Mouse (Mus musculus): ENCODE measurements around the gene B230104I21Rik. TPM values are rescaled to one million over a fixed set of nuclear protein-coding genes. Genes with fewer than 3 reads are reported as not detected.

Gene B230104I21Rik
- polyA plus RNA-seq, 1 experiment from 2014 or later = not detected

DNA sequence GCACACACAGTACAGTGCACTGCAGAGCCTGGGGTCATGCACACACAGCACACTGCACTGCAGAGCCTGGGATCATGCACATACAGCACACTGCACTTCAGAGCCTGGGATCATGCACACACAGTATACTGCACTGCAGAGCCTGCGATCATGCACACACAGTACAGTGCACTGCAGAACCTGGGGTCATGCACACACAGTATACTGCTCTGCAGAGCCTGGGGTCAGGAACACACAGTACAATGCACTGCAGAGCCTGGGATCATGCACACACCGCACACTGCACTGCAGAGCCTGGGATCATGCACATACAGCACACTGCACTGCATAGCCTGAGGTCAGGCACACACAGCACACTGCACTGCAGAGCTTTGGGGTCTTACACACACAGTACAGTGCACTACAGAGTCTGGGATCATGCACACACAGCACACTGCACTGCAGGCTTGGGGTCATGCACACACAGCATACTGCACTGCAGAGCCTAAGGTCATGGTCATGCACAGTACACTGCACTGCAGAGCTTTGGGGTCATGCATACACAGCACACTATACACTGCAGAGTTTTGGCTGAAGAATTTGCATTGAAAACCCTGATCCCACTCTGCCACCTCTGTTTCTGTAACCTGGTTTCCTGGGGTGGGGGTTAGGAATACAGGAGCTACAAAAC is 23.6 kb upstream of the B230104I21Rik start:
- no peak overlapping the region for H3K9ac ChIP-seq (ENCODE audit: low read depth, low read length)
- H3K4me2 ChIP-seq (replicated peaks; ENCODE audit: low read depth, low read length) = no peak overlapping the region
- H3K4me3 ChIP-seq (ENCODE audit: low read depth, low read length) = no peak overlapping the region
- no peaks in the 10 kb centered on the region for H3K36me3 ChIP-seq (ENCODE audit: control insufficient read depth, insufficient read depth, low read length)
- DNase-seq (ENCODE audit: low spot score) (no peak), ATAC-seq (ENCODE audit: low FRiP score) (no peak)
- WGBS = 88% methylated on average over 2 of the region's 2 CpGs
- peak overlapping the region; percentile 49 for H3K27ac ChIP-seq (ENCODE audit: low read depth, low read length)
- H3K27me3 ChIP-seq (ENCODE audit: control insufficient read depth, insufficient read depth, low read length) = no peaks in the 10 kb centered on the region
- no peaks in the 10 kb centered on the region for H3K4me1 ChIP-seq (replicated peaks; ENCODE audit: control insufficient read depth, insufficient read depth, low read length)
- no peaks in the 10 kb centered on the region for H3K9me3 ChIP-seq (ENCODE audit: control insufficient read depth, low read length)

DNA sequence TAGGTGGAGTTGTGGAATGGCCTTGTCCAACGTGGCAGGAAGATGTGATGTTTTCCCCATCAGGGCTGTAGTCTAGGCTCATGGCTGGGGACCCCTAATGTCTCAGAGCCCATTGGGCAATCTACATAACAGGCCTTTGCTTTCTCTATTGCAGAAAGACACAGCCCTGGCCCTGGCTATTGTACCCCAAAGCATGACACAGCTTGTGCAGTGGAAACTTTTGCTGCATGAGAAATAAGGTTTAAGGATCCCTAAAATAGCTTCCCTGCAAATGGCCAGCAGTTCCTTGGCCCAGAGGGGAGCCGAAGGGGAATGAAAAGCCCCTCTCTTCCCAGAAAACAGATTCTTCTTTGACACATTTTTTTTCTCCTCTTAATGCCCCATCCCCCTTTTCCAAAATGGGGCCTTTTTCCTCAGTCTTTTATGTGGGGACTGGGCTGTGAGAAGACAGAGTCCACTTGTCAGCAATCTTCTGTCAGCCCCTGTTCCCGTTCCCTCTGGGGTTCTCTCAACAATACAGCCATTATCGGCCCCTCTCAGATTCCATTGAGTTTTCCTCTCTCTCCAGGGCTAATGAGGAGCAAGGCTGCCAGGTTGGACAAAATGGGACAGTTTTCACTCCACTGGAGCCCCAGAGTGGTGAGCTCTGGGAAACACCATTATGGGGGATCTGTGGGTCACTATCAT is 22.8 kb upstream of the B230104I21Rik start:
- no peaks in the 10 kb centered on the region for H3K27me3 ChIP-seq (ENCODE audit: control insufficient read depth, insufficient read depth, low read length)
- H3K36me3 ChIP-seq (ENCODE audit: control insufficient read depth, insufficient read depth, low read length) = no peaks in the 10 kb centered on the region
- H3K9ac ChIP-seq (ENCODE audit: low read depth, low read length) = no peak overlapping the region
- WGBS = 38% methylated on average over 4 of the region's 4 CpGs
- no peaks in the 10 kb centered on the region for H3K4me1 ChIP-seq (replicated peaks; ENCODE audit: control insufficient read depth, insufficient read depth, low read length)
- no peak overlapping the region for H3K4me2 ChIP-seq (replicated peaks; ENCODE audit: low read depth, low read length)
- no peak overlapping the region for H3K4me3 ChIP-seq (ENCODE audit: low read depth, low read length)
- ATAC-seq (ENCODE audit: low FRiP score) (no peak), DNase-seq (ENCODE audit: low spot score) (no peak)
- no peaks in the 10 kb centered on the region for H3K9me3 ChIP-seq (ENCODE audit: control insufficient read depth, low read length)
- peak overlapping the region; percentile 49; the same call in 1 of the 2 replicates for H3K27ac ChIP-seq (ENCODE audit: low read depth, low read length)

DNA sequence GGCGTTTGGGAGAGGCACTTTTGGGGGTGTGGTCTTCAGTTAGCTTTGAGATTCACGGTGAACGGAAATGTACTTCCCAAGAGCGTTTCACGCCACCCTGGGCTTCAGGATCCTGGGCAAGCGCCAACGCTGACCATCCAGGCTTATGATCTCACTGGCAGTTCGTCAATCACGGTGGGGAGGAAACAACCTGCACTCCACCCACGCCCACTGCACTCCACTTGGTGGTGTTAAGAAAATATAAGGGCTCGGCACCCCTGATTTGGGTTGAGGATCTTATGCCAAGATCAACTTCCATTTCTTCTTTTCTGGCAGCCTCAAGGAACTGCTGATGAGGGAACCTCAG is 22.3 kb upstream of the B230104I21Rik start:
- Histone ChIP-seq H3K27ac (ENCODE audit: low read depth, low read length) (0 out of 2 replicates have a peak overlapping the region, but pooled peaks have one; percentile 49), H3K27me3 (ENCODE audit: control insufficient read depth, insufficient read depth, low read length) (no peaks in the 10 kb centered on the region), H3K4me1 (replicated peaks; ENCODE audit: control insufficient read depth, insufficient read depth, low read length) (no peaks in the 10 kb centered on the region), H3K4me3 (ENCODE audit: low read depth, low read length) (no peak overlapping the region), H3K36me3 (ENCODE audit: control insufficient read depth, insufficient read depth, low read length) (no peaks in the 10 kb centered on the region), H3K9ac (ENCODE audit: low read depth, low read length) (no peak overlapping the region), H3K9me3 (ENCODE audit: control insufficient read depth, low read length) (no peaks in the 10 kb centered on the region), H3K4me2 (replicated peaks; ENCODE audit: low read depth, low read length) (no peak overlapping the region)
- 82% methylated on average over 11 of the region's 11 CpGs for WGBS
- ATAC-seq (ENCODE audit: low FRiP score) (no peak), DNase-seq (ENCODE audit: low spot score) (no peak)

DNA sequence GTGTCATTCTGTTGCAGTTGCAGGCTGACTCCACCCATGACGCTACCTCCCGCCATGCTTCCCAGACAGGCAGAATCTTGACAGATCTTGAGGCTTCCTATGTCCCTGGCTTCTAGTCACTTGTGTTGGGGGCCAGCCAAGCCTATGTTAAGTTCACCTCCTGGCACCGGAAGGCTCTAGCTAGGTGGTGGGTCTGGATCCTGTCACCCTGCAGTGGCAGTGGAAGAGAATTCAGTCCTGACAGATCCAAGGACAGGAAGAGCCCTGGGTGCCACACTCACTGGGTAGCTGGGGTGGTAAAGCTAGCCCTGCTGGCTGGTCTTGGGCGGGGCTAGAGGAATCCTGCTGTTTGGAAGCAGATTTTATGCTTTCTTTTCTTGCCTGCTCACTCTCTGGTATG is 10.5 kb upstream of the B230104I21Rik start:
- Histone ChIP-seq H3K27me3 (ENCODE audit: control insufficient read depth, insufficient read depth, low read length) (peaks cover 2% of the 10 kb centered on the region), H3K4me1 (replicated peaks; ENCODE audit: control insufficient read depth, insufficient read depth, low read length) (no peaks in the 10 kb centered on the region), H3K4me3 (ENCODE audit: low read depth, low read length) (no peak overlapping the region), H3K9me3 (ENCODE audit: control insufficient read depth, low read length) (no peaks in the 10 kb centered on the region), H3K27ac (ENCODE audit: low read depth, low read length) (no peak overlapping the region), H3K4me2 (replicated peaks; ENCODE audit: low read depth, low read length) (no peak overlapping the region), H3K9ac (ENCODE audit: low read depth, low read length) (no peak overlapping the region), H3K36me3 (ENCODE audit: control insufficient read depth, insufficient read depth, low read length) (no peaks in the 10 kb centered on the region)
- ATAC-seq (ENCODE audit: low FRiP score) (no peak), DNase-seq (ENCODE audit: low spot score) (no peak)
- 61% methylated on average over 4 of the region's 4 CpGs for WGBS

DNA sequence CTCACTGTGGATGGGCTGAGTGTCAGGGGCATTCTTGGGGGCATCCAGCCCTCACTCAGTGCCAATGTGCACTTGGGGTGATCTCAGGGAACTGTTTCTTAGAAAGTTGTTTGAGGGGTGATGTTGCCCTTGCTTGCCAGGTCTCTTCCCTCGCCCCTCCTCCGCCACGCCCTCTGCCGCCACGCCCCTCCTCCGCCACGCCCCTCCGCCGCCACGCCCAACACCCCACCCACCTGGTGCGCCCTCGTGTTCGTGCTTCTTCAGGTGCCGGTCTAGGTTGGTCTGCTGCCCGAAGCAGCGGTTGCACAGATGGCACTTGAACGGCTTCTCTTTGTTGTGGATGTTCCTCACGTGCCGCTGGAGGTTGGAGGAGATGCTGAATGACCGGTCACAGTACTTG is 7.5 kb upstream of the B230104I21Rik start:
- DNase-seq (ENCODE audit: low spot score) (no peak), ATAC-seq (ENCODE audit: low FRiP score) (peak; percentile 10; the same call in 1 of the 2 replicates)
- Histone ChIP-seq H3K4me1 (replicated peaks; ENCODE audit: control insufficient read depth, insufficient read depth, low read length) (peaks cover 2% of the 10 kb centered on the region; the same call in 1 of the 2 replicates), H3K4me2 (replicated peaks; ENCODE audit: low read depth, low read length) (no peak overlapping the region), H3K9ac (ENCODE audit: low read depth, low read length) (no peak overlapping the region), H3K4me3 (ENCODE audit: low read depth, low read length) (no peak overlapping the region), H3K9me3 (ENCODE audit: control insufficient read depth, low read length) (no peaks in the 10 kb centered on the region), H3K36me3 (ENCODE audit: control insufficient read depth, insufficient read depth, low read length) (no peaks in the 10 kb centered on the region), H3K27me3 (ENCODE audit: control insufficient read depth, insufficient read depth, low read length) (peaks cover 2% of the 10 kb centered on the region), H3K27ac (ENCODE audit: low read depth, low read length) (no peak overlapping the region)
- 5% methylated on average over 14 of the region's 20 CpGs for WGBS

DNA sequence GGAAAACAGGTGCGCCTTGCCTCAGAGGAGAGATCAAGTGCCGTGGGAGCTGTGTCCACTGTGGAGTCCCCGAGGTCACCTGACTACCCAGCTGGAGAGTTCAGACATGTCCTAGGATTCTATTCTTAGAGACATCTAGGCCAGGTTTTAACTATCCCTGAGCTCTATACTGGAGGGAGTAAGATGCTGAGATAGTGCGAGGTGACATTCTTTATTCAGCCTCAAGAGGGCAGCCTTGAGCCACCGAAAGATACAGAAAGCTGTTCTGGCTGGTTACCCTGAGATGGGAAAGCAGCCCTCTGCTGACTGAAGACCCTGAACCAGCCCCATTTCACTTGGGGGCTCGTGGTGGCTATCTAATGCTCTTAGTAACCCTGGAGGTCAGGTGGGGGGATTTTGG is 7.1 kb upstream of the B230104I21Rik start:
- Histone ChIP-seq H3K4me3 (ENCODE audit: low read depth, low read length) (no peak overlapping the region), H3K27ac (ENCODE audit: low read depth, low read length) (no peak overlapping the region), H3K4me2 (replicated peaks; ENCODE audit: low read depth, low read length) (no peak overlapping the region), H3K9me3 (ENCODE audit: control insufficient read depth, low read length) (no peaks in the 10 kb centered on the region), H3K27me3 (ENCODE audit: control insufficient read depth, insufficient read depth, low read length) (peaks cover 2% of the 10 kb centered on the region), H3K9ac (ENCODE audit: low read depth, low read length) (no peak overlapping the region), H3K4me1 (replicated peaks; ENCODE audit: control insufficient read depth, insufficient read depth, low read length) (peaks cover 2% of the 10 kb centered on the region; the same call in 1 of the 2 replicates), H3K36me3 (ENCODE audit: control insufficient read depth, insufficient read depth, low read length) (no peaks in the 10 kb centered on the region)
- peak; percentile 76 for ATAC-seq (ENCODE audit: low FRiP score)
- peak; percentile 91 for DNase-seq (ENCODE audit: low spot score)
- WGBS = 4% methylated on average over 6 of the region's 6 CpGs

DNA sequence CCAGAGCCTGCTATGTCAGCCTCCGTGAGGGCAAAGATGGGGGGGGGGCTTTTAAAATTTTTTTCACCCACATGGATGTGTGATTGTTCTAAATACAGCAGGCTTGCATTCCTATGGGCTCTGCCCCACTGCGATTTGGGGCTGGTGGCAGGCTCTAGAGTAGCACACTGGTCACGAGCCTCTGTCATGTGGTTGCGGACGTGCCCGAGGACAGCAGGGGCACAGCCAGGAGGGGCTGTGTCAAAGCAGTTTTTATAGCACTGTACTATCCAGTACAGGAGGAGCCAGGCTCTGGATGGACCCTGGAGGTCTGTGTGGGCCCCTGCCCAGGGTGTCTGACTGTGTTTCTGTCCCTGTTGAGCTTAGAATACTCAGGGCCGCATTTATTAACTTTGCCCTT is 5.9 kb upstream of the B230104I21Rik start:
- no peak overlapping the region for H3K9ac ChIP-seq (ENCODE audit: low read depth, low read length)
- H3K36me3 ChIP-seq (ENCODE audit: control insufficient read depth, insufficient read depth, low read length) = no peaks in the 10 kb centered on the region
- DNase-seq (ENCODE audit: low spot score) = no peak
- peaks cover 2% of the 10 kb centered on the region for H3K27me3 ChIP-seq (ENCODE audit: control insufficient read depth, insufficient read depth, low read length)
- H3K4me2 ChIP-seq (replicated peaks; ENCODE audit: low read depth, low read length) = no peak overlapping the region
- H3K4me3 ChIP-seq (ENCODE audit: low read depth, low read length) = no peak overlapping the region
- no peak for ATAC-seq (ENCODE audit: low FRiP score)
- peaks cover 4% of the 10 kb centered on the region for H3K4me1 ChIP-seq (replicated peaks; ENCODE audit: control insufficient read depth, insufficient read depth, low read length)
- H3K9me3 ChIP-seq (ENCODE audit: control insufficient read depth, low read length) = no peaks in the 10 kb centered on the region
- no peak overlapping the region for H3K27ac ChIP-seq (ENCODE audit: low read depth, low read length)
- WGBS = 87% methylated on average over 7 of the region's 7 CpGs

DNA sequence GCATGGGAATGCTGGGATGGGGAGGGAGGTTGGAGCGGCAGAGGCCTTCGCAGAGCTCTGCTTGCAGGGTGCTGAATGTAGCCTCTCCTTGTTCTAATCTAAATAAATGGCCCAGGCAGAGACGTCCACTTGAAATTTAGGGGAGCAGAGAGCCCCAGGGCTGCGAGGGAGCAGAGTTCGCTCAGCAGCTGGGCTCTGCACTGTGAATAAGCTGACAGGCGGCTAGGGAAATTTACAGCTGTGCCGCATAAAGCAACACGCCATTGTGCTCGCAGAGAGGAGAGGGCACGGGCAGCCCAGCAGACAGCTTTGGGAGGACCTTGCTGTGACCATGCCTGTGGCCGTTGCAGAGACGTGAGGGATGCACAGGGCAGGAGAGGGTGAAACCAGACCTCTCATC is 4.7 kb upstream of the B230104I21Rik start:
- no peak for ATAC-seq (ENCODE audit: low FRiP score)
- H3K4me1 ChIP-seq (replicated peaks; ENCODE audit: control insufficient read depth, insufficient read depth, low read length) = peaks cover 4% of the 10 kb centered on the region

DNA sequence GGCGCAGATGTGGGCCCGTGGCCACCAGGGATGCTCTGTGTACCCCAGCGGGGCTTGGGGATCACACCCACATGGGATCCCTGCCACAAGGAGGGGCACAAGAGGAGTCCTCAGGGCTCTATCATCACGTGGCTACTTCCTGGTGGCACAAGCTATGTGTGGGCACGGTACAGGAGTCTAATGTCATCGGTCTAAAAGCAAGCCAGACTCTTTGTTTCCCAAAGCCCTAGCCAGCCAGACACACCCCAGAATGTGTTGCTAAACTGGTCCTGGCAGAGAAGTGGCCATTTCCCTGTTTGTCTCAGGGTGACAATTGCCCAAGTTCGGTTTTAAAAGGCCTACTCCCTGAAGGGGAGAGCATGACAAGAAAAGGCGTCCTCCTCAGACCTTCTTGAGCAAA is 2.6 kb upstream of the B230104I21Rik start:
- Histone ChIP-seq H3K4me2 (replicated peaks; ENCODE audit: low read depth, low read length) (no peak overlapping the region), H3K27ac (ENCODE audit: low read depth, low read length) (no peak overlapping the region), H3K36me3 (ENCODE audit: control insufficient read depth, insufficient read depth, low read length) (no peaks in the 10 kb centered on the region), H3K9ac (ENCODE audit: low read depth, low read length) (no peak overlapping the region), H3K27me3 (ENCODE audit: control insufficient read depth, insufficient read depth, low read length) (no peaks in the 10 kb centered on the region; the same call in 1 of the 2 replicates), H3K9me3 (ENCODE audit: control insufficient read depth, low read length) (no peaks in the 10 kb centered on the region), H3K4me1 (replicated peaks; ENCODE audit: control insufficient read depth, insufficient read depth, low read length) (peaks cover 4% of the 10 kb centered on the region), H3K4me3 (ENCODE audit: low read depth, low read length) (no peak overlapping the region)
- DNase-seq (ENCODE audit: low spot score) = no peak
- ATAC-seq (ENCODE audit: low FRiP score) = no peak
- WGBS = 65% methylated on average over 8 of the region's 8 CpGs

More for the DNA sequence above, 4.7 kb upstream of the B230104I21Rik start:
- H3K27ac ChIP-seq (ENCODE audit: low read depth, low read length) = no peak overlapping the region
- WGBS = 30% methylated on average over 12 of the region's 12 CpGs
- H3K9ac ChIP-seq (ENCODE audit: low read depth, low read length) = no peak overlapping the region
- H3K36me3 ChIP-seq (ENCODE audit: control insufficient read depth, insufficient read depth, low read length) = no peaks in the 10 kb centered on the region
- no peak for DNase-seq (ENCODE audit: low spot score)
- no peaks in the 10 kb centered on the region for H3K9me3 ChIP-seq (ENCODE audit: control insufficient read depth, low read length)
- no peak overlapping the region for H3K4me3 ChIP-seq (ENCODE audit: low read depth, low read length)
- H3K4me2 ChIP-seq (replicated peaks; ENCODE audit: low read depth, low read length) = no peak overlapping the region
- peaks cover 2% of the 10 kb centered on the region for H3K27me3 ChIP-seq (ENCODE audit: control insufficient read depth, insufficient read depth, low read length)

Data from hindbrain, embryonic 11.5 days (tissue).